In the genomic region with DNA sequence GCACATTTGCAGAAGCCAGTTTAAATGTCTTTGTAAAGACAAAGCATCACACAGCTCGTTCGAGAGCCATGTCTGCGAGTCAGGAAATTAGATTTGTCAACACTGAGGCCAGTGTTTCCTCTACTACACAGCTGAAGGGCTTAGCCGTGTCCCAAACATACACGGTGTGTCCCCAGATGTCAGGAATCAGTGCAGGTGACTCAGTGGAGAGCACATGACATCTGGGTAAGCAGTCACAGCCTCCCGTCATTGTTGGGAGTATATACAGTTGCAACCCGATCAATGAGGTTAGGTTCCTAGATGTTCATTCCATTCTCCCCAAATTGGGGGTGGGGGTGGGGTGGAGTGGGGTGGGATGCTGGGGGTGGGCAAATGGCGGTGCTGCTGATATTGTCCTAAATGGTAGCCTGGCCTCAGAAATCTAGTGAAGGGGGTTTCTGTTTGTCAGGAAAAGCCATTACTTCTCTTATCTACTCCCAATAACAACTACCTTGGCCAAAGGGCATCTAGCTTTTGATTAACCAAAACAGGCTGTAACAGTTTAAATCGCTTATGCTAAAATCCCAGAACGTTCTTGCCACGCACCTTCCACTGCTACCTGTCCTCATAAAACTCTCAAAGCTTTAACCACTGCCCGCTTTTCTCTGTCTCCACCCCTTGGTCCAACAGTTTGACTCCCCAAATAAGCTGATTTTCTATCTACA, we compare ENCODE assay signal across 24 mouse cellular contexts.
DNase-seq lines count a peak whose midpoint lies in the region; ATAC-seq and TF ChIP-seq lines count a peak whose summit lies in the region.
"Had no signal": no experiment of that assay in that cellular context is flagged by ENCODE, and none has a peak within 500 bp of the region (broad histone marks: within the 10 kb centered on the region; RNA-seq: fewer than 3 reads in every experiment).

No protein-coding gene starts in this region.

- H3K36me3 ChIP-seq in intestine, embryonic 14.5 days (ENCODE audit: control insufficient read depth, insufficient read depth, low read length) = no peaks in the 10 kb centered on the region
- H3K36me3 ChIP-seq in kidney, embryonic 16.5 days (ENCODE audit: insufficient read depth, low read length) = no peaks in the 10 kb centered on the region
- no peaks in the 10 kb centered on the region for H3K36me3 ChIP-seq in small intestine, adult 2 months (ENCODE audit: control insufficient read depth, insufficient read depth, low read length)
- H3K36me3 ChIP-seq: embryonic facial prominence, embryonic 12.5 days; hindbrain, embryonic 10.5 days; limb, embryonic 15.5 days; midbrain, embryonic 15.5 days had no signal

- TF ChIP-seq POLR2A in small intestine, adult 2 months (IDR thresholded peaks at IDR 0.05; ENCODE audit: low read depth, low read length) = no peak

- no peaks in the 10 kb centered on the region for H3K27me3 ChIP-seq in intestine, embryonic 14.5 days (replicated peaks; ENCODE audit: control insufficient read depth, insufficient read depth, low read length)
- no peaks in the 10 kb centered on the region for H3K27me3 ChIP-seq in kidney, embryonic 16.5 days (ENCODE audit: insufficient read depth, low read length)
- no peaks in the 10 kb centered on the region for H3K27me3 ChIP-seq in small intestine, adult 2 months (ENCODE audit: control insufficient read depth, insufficient read depth, low read length)
- H3K27me3 ChIP-seq: embryonic facial prominence, embryonic 12.5 days; forebrain, embryonic 13.5 days; limb, embryonic 15.5 days; midbrain, embryonic 15.5 days; Patski had no signal

- H3K4me1 ChIP-seq in intestine, embryonic 14.5 days (replicated peaks; ENCODE audit: control insufficient read depth, insufficient read depth, low read length) = no peaks in the 10 kb centered on the region; the same call in 1 of the 2 replicates
- peaks cover 11% of the 10 kb centered on the region for H3K4me1 ChIP-seq in kidney, embryonic 16.5 days (ENCODE audit: insufficient read depth, low read length)
- H3K4me1 ChIP-seq in small intestine, adult 2 months (ENCODE audit: control insufficient read depth, insufficient read depth, insufficient read length, low read length) = peaks cover 20% of the 10 kb centered on the region
- H3K4me1 ChIP-seq: hindbrain, embryonic 10.5 days; limb, embryonic 15.5 days; megakaryocyte, embryonic 14.5 days; midbrain, embryonic 15.5 days had no signal

- 0 out of 2 replicates have a peak, but pooled peaks cover 2% of the 10 kb centered on the region for H3K9me3 ChIP-seq in intestine, embryonic 14.5 days (ENCODE audit: control insufficient read depth, low read length)
- H3K9me3 ChIP-seq in kidney, embryonic 16.5 days (ENCODE audit: low read length) = no peaks in the 10 kb centered on the region
- H3K9me3 ChIP-seq: embryonic facial prominence, embryonic 12.5 days; forebrain, embryonic 13.5 days; hindbrain, embryonic 10.5 days; limb, embryonic 15.5 days; megakaryocyte, embryonic 14.5 days; midbrain, embryonic 15.5 days had no signal

- TF ChIP-seq CTCF in small intestine, adult 2 months (IDR thresholded peaks at IDR 0.05; ENCODE audit: extremely low read depth, insufficient read length, insufficient replicate concordance, low read depth, low read length) = no peak

- peak; percentile 42 for DNase-seq in heart, adult 11 months
- no peak for DNase-seq in heart, postnatal 14 days
- DNase-seq in intestine, embryonic 14.5 days (ENCODE audit: low spot score) = no peak
- DNase-seq in left cerebral cortex, adult 8-10 months (ENCODE audit: low spot score in 2 of 2) = no peak
- no peak for DNase-seq in gastrocnemius, postnatal 36 days
- DNase-seq in embryo, embryonic 10 days (ENCODE audit: low spot score) = no peak
- DNase-seq: adrenal gland, postnatal 10 days; cerebellum, adult 9-10 months; gastrocnemius, postnatal 14 days; lung, postnatal 10 days; right cerebral cortex, postnatal 25 days; thymus, postnatal 14 days had no signal

- ATAC-seq in intestine, embryonic 14.5 days (replicated peaks; ENCODE audit: low FRiP score, low TSS enrichment, low read depth) = no peak
- no peak for ATAC-seq in kidney, embryonic 16.5 days (ENCODE audit: low FRiP score, low TSS enrichment)
- ATAC-seq: forebrain, embryonic 13.5 days; midbrain, embryonic 15.5 days; Patski had no signal

- H3K27ac ChIP-seq in intestine, embryonic 14.5 days (ENCODE audit: low read depth) = peak overlapping the region; percentile 43; the same call in 1 of the 2 replicates
- H3K27ac ChIP-seq in kidney, embryonic 16.5 days (ENCODE audit: low read length) = peak overlapping the region; percentile 68
- H3K27ac ChIP-seq in small intestine, adult 2 months (ENCODE audit: insufficient read depth, low read depth, low read length) = 0 out of 2 replicates have a peak overlapping the region, but pooled peaks have one; percentile 25
- H3K27ac ChIP-seq: embryonic facial prominence, embryonic 12.5 days; forebrain, embryonic 13.5 days; hindbrain, embryonic 10.5 days; layer of hippocampus, adult 2 months; limb, embryonic 15.5 days; midbrain, embryonic 15.5 days had no signal

- intact Hi-C loops in heart, postnatal 14 days (cut with DNase I) = no loop called here
- intact Hi-C loops in gastrocnemius, postnatal 36 days (cut with DNase I) = no loop called here

- H3K4me3 ChIP-seq in intestine, embryonic 14.5 days (ENCODE audit: low read depth, low read length) = no peak overlapping the region
- no peak overlapping the region for H3K4me3 ChIP-seq in kidney, embryonic 16.5 days (ENCODE audit: low read length)
- H3K4me3 ChIP-seq in small intestine, adult 2 months (ENCODE audit: low read depth, low read length) = no peak overlapping the region
- H3K4me3 ChIP-seq: embryonic facial prominence, embryonic 12.5 days; erythroblast, embryonic 14.5 days; forebrain, embryonic 13.5 days; hindbrain, embryonic 10.5 days; layer of hippocampus, adult 2 months; limb, embryonic 15.5 days; megakaryocyte, embryonic 14.5 days; midbrain, embryonic 15.5 days; myocyte had no signal

- WGBS in intestine, embryonic 14.5 days = 52% methylated on average over 12 of the region's 12 CpGs
- WGBS in kidney, embryonic 16.5 days = 51% methylated on average over 12 of the region's 12 CpGs
- WGBS in small intestine, adult 2 months = 16% methylated on average over 12 of the region's 12 CpGs

- H3K9ac ChIP-seq in intestine, embryonic 14.5 days (ENCODE audit: low read length) = no peak overlapping the region
- H3K9ac ChIP-seq in kidney, embryonic 16.5 days (replicated peaks; ENCODE audit: low read length) = no peak overlapping the region
- H3K9ac ChIP-seq: embryonic facial prominence, embryonic 12.5 days; forebrain, embryonic 13.5 days; limb, embryonic 15.5 days; midbrain, embryonic 15.5 days had no signal

- H3K4me2 ChIP-seq in intestine, embryonic 14.5 days (ENCODE audit: low read length) = no peak overlapping the region; the same call in 1 of the 2 replicates
- no peak overlapping the region for H3K4me2 ChIP-seq in kidney, embryonic 16.5 days (replicated peaks; ENCODE audit: low read depth, low read length)
- H3K4me2 ChIP-seq: embryonic facial prominence, embryonic 12.5 days; forebrain, embryonic 13.5 days; limb, embryonic 15.5 days; midbrain, embryonic 15.5 days had no signal
